Mouse (Mus musculus) megakaryocyte, embryonic 14.5 days (primary cell): ENCODE data around the gene Amt.

Source experiments
- FLI1 ChIP-seq: IDR thresholded peaks from 2 replicates; pipeline ENCODE4 v1.6.1; 2012; ENCODE audit warnings: low read length, inconsistent platforms, mixed read lengths
- GATA1 ChIP-seq: IDR thresholded peaks from 3 replicates; pipeline ENCODE4 v1.6.1; 2012; ENCODE audit warnings: mixed read lengths, low read length, inconsistent platforms, borderline replicate concordance

DNA sequence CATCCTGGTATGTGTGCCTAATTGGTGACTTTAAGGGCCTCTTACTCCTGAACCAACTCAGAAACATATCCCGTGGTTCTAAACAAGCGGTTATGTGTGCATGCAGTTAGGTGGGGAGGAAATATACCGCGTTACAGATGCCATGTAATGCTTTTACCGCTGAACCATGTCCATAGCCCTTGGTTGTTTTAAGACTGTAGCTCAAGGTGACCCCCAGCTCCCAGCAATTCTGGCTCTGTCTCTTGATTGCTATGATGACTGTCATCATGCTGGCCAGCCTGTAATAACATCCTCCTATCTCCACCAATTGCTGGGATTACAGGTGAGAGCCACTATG, 44.5 kb downstream of the Amt start:
- TF ChIP-seq GATA1, result no peak
- TF ChIP-seq FLI1, result no peak
